Mouse (Mus musculus): ENCODE results near the gene Tecta. TPM values are rescaled to one million over a fixed set of nuclear protein-coding genes. Genes with fewer than 3 reads are reported as not detected.

Tecta gene
- polyA plus RNA-seq, 1 experiment = 0.06 TPM

DNA sequence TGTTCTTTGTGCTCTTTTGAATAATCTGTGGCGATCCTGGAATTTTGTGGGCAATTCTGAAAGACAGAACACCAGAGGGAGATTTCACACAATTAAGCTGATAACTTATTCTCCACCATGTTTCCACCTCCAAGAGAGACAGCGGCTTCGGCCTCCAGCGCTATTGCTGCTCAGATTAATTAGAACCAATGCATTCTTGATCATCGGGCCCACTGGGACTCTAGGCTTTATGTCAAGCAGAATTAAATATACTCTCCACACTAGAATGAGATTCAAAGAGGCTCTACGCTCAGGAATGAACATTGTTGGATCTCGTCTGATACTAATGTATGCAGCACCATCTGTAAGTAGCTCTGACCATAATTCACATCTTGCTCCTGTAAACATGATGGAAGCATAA is 68.4 kb downstream of the Tecta start:
- TF ChIP-seq CEBPB (IDR thresholded peaks at IDR 0.05; ENCODE audit: insufficient read depth, poor library complexity, severe bottlenecking) (no peak), MAX (IDR thresholded peaks at IDR 0.05; ENCODE audit: low read depth) (no peak)
- Histone ChIP-seq H3K27me3 (ENCODE audit: control insufficient read depth, insufficient read depth, insufficient read length) (peaks cover 51% of the 10 kb centered on the region), H3K79me2 (ENCODE audit: control insufficient read depth, insufficient read depth) (no peaks in the 10 kb centered on the region)

DNA sequence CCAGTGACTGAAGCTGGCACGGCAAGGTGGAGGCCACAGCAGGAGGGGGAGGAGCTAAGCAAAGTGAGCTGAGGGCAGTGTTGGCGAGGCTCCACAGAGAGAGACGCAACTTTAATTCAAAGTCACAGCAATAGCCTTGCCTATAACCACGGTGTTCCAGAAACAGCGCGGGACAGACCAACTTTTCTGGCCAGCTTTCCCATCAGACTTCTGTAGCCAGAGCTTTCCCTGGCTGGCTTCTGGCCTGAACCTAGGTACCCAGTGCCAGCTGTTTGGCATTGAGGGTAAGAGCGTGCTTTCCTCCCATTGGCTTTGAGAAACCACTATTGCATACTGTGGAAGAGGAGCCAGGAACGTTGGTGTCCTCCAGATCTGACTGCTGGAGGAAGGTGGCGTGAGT is 70.0 kb downstream of the Tecta start:
- H3K4me3 ChIP-seq = no peak overlapping the region
- no peaks in the 10 kb centered on the region for H3K36me3 ChIP-seq (ENCODE audit: control insufficient read depth, insufficient read depth)
- H3K79me2 ChIP-seq (ENCODE audit: control insufficient read depth, insufficient read depth) = no peaks in the 10 kb centered on the region
- TF ChIP-seq MYOG (IDR thresholded peaks at IDR 0.05; ENCODE audit: control insufficient read depth in 1 of 3, insufficient read depth in 1 of 3, insufficient read length in 2 of 3, low read depth in 2 of 3) (no peak), MAX (IDR thresholded peaks at IDR 0.05; ENCODE audit: low read depth) (no peak), POLR2A (IDR thresholded peaks at IDR 0.05; ENCODE audit: insufficient read length, low read depth) (no peak), REST (IDR thresholded peaks at IDR 0.05; ENCODE audit: insufficient read depth, insufficient read length) (no peak), CEBPB (IDR thresholded peaks at IDR 0.05; ENCODE audit: insufficient read depth, poor library complexity, severe bottlenecking) (no peak), POLR2AphosphoS2 (IDR thresholded peaks at IDR 0.05; ENCODE audit: insufficient read length, low read depth) (no peak), TCF3 (IDR thresholded peaks at IDR 0.05; ENCODE audit: insufficient read length, low read depth) (no peak), TCF12 (IDR thresholded peaks at IDR 0.05; ENCODE audit: insufficient read depth, poor library complexity, severe bottlenecking) (no peak), E2F4 (IDR thresholded peaks at IDR 0.05; ENCODE audit: insufficient read depth) (no peak), SRF (IDR thresholded peaks at IDR 0.05; ENCODE audit: control insufficient read depth, insufficient read length, low read depth) (no peak), MYOD1 (IDR thresholded peaks at IDR 0.05; ENCODE audit: control insufficient read depth in 1 of 3, insufficient read length in 2 of 3, low read depth in 2 of 3) (no peak), USF1 (IDR thresholded peaks at IDR 0.05; ENCODE audit: low read depth) (no peak)
- no peak overlapping the region for H3K4me2 ChIP-seq (ENCODE audit: low read depth)
- no peak overlapping the region for H3ac ChIP-seq (ENCODE audit: control insufficient read depth, insufficient read length)
- H3K27me3 ChIP-seq (ENCODE audit: control insufficient read depth, insufficient read depth, insufficient read length) = peaks cover 46% of the 10 kb centered on the region

More for the DNA sequence above, 68.4 kb downstream of the Tecta start:
- H3K4me2 ChIP-seq (ENCODE audit: low read depth) = no peak overlapping the region
- no peak overlapping the region for H3ac ChIP-seq (ENCODE audit: control insufficient read depth, insufficient read length)
- H3K36me3 ChIP-seq (ENCODE audit: control insufficient read depth, insufficient read depth) = no peaks in the 10 kb centered on the region
- H3K4me3 ChIP-seq = no peak overlapping the region

GRCm38 (mm10) chr9:42326688-42327440 is 72.9 kb downstream of the Tecta start:
- TF ChIP-seq CEBPB (IDR thresholded peaks at IDR 0.05; ENCODE audit: insufficient read depth, poor library complexity, severe bottlenecking) (no peak), TCF3 (IDR thresholded peaks at IDR 0.05; ENCODE audit: insufficient read length, low read depth) (no peak), SRF (IDR thresholded peaks at IDR 0.05; ENCODE audit: control insufficient read depth, insufficient read length, low read depth) (no peak), TCF12 (IDR thresholded peaks at IDR 0.05; ENCODE audit: insufficient read depth, poor library complexity, severe bottlenecking) (no peak), MYOG (IDR thresholded peaks at IDR 0.05; ENCODE audit: control insufficient read depth in 1 of 3, insufficient read depth in 1 of 3, insufficient read length in 2 of 3, low read depth in 2 of 3) (no peak), MYOD1 (IDR thresholded peaks at IDR 0.05; ENCODE audit: control insufficient read depth in 1 of 3, insufficient read length in 2 of 3, low read depth in 2 of 3) (no peak), USF1 (IDR thresholded peaks at IDR 0.05; ENCODE audit: low read depth) (no peak), REST (IDR thresholded peaks at IDR 0.05; ENCODE audit: insufficient read depth, insufficient read length) (no peak), E2F4 (IDR thresholded peaks at IDR 0.05; ENCODE audit: insufficient read depth) (no peak), POLR2A (IDR thresholded peaks at IDR 0.05; ENCODE audit: insufficient read length, low read depth) (no peak), POLR2AphosphoS2 (IDR thresholded peaks at IDR 0.05; ENCODE audit: insufficient read length, low read depth) (no peak), MAX (IDR thresholded peaks at IDR 0.05; ENCODE audit: low read depth) (no peak)
- Histone ChIP-seq H3K36me3 (ENCODE audit: control insufficient read depth, insufficient read depth) (no peaks in the 10 kb centered on the region), H3K4me2 (ENCODE audit: low read depth) (no peak overlapping the region), H3K27me3 (ENCODE audit: control insufficient read depth, insufficient read depth, insufficient read length) (peaks cover 39% of the 10 kb centered on the region), H3K4me3 (no peak overlapping the region), H3ac (ENCODE audit: control insufficient read depth, insufficient read length) (no peak overlapping the region), H3K79me2 (ENCODE audit: control insufficient read depth, insufficient read depth) (no peaks in the 10 kb centered on the region)

- no peak overlapping the region for H3K4me2 ChIP-seq (ENCODE audit: low read depth)
Measured at GRCm38 (mm10) chr9:42324640-42325394, 74.9 kb downstream of the Tecta start.

More at GRCm38 (mm10) chr9:42324640-42325394, 74.9 kb downstream of the Tecta start:
- TF ChIP-seq MYOG (IDR thresholded peaks at IDR 0.05; ENCODE audit: control insufficient read depth in 1 of 3, insufficient read depth in 1 of 3, insufficient read length in 2 of 3, low read depth in 2 of 3) (no peak), REST (IDR thresholded peaks at IDR 0.05; ENCODE audit: insufficient read depth, insufficient read length) (no peak), TCF12 (IDR thresholded peaks at IDR 0.05; ENCODE audit: insufficient read depth, poor library complexity, severe bottlenecking) (no peak), E2F4 (IDR thresholded peaks at IDR 0.05; ENCODE audit: insufficient read depth) (no peak), POLR2AphosphoS2 (IDR thresholded peaks at IDR 0.05; ENCODE audit: insufficient read length, low read depth) (no peak), CEBPB (IDR thresholded peaks at IDR 0.05; ENCODE audit: insufficient read depth, poor library complexity, severe bottlenecking) (no peak), TCF3 (IDR thresholded peaks at IDR 0.05; ENCODE audit: insufficient read length, low read depth) (no peak), POLR2A (IDR thresholded peaks at IDR 0.05; ENCODE audit: insufficient read length, low read depth) (no peak), MAX (IDR thresholded peaks at IDR 0.05; ENCODE audit: low read depth) (no peak), SRF (IDR thresholded peaks at IDR 0.05; ENCODE audit: control insufficient read depth, insufficient read length, low read depth) (no peak), MYOD1 (IDR thresholded peaks at IDR 0.05; ENCODE audit: control insufficient read depth in 1 of 3, insufficient read length in 2 of 3, low read depth in 2 of 3) (no peak), USF1 (IDR thresholded peaks at IDR 0.05; ENCODE audit: low read depth) (no peak)
- Histone ChIP-seq H3K36me3 (ENCODE audit: control insufficient read depth, insufficient read depth) (no peaks in the 10 kb centered on the region), H3K4me3 (no peak overlapping the region), H3K79me2 (ENCODE audit: control insufficient read depth, insufficient read depth) (no peaks in the 10 kb centered on the region), H3ac (ENCODE audit: control insufficient read depth, insufficient read length) (no peak overlapping the region), H3K27me3 (ENCODE audit: control insufficient read depth, insufficient read depth, insufficient read length) (peaks cover 22% of the 10 kb centered on the region)

Measured in myocyte (in vitro differentiated cells).